Mouse (Mus musculus) mouse embryonic stem cell (cell line): Measurements from ENCODE around the gene Hist1h2bj.

Experiments used
- in situ Hi-C, 2 experiments: fragments of 300-500 bp; cut with MboI; formaldehyde crosslinking; loops; 1 replicate in 1 of 2; 3 replicates in 1 of 2; pipeline ENCODE4 v1.14.3; 2019 to 2020; ENCODE audit warnings: low sequenced_read_pairs in 2 of 2, low pct_unique_long_range_greater_than_20kb in 1 of 2, mixed read lengths in 1 of 2; ENCODE audit not compliant: unreplicated experiment in 1 of 2

Gene Hist1h2bj

GRCm38 (mm10) chr13:22034443-22035266, 8.4 kb upstream of the Hist1h2bj start:
- in situ Hi-C loops = loop anchor here (5.0 to 25.0 kb wide), 5 partner anchors 107 to 1703 kb away; partner anchors contain the start of genes Hist1h1c (in 1 of the 2), Hist1h2ai (in 1 of the 2), Hist1h2bb (in 1 of the 2) and Hist1h2bl (in 1 of the 2)

- in situ Hi-C loops = loop anchor here (10.0 to 25.0 kb wide), 4 partner anchors 173 to 1702 kb away; partner anchors contain the start of genes Hist1h1c (in 1 of the 2), Hist1h2ai (in 1 of the 2), Hist1h2bb (in 1 of the 2) and Hist1h2bl (in 1 of the 2)
Observed at GRCm38 (mm10) chr13:22035267-22036148, 7.5 kb upstream of the Hist1h2bj start, which contains the start of the genes Hist1h2ah and Hist1h2bk. Hist1h2ah (minus strand) TSS chr13:22035568. Hist1h2bk (plus strand) TSS chr13:22035870.

- in situ Hi-C loops = loop anchor here (10.0 to 25.0 kb wide), 4 partner anchors 174 to 1701 kb away; partner anchors contain the start of genes Hist1h1c (in 1 of the 2), Hist1h2ai (in 1 of the 2), Hist1h2bb (in 1 of the 2) and Hist1h2bl (in 1 of the 2)
Observed at GRCm38 (mm10) chr13:22036149-22036956, 6.7 kb upstream of the Hist1h2bj start.

GRCm38 (mm10) chr13:22036986-22037385, 6.0 kb upstream of the Hist1h2bj start:
- in situ Hi-C loops = loop anchor here (10.0 to 25.0 kb wide), 4 partner anchors 175 to 1700 kb away; partner anchors contain the start of genes Hist1h1c (in 1 of the 2), Hist1h2ai (in 1 of the 2), Hist1h2bb (in 1 of the 2) and Hist1h2bl (in 1 of the 2)

- in situ Hi-C loops = loop anchor here (10.0 to 25.0 kb wide), 4 partner anchors 175 to 1700 kb away; partner anchors contain the start of genes Hist1h1c (in 1 of the 2), Hist1h2ai (in 1 of the 2), Hist1h2bb (in 1 of the 2) and Hist1h2bl (in 1 of the 2)
Observed at GRCm38 (mm10) chr13:22037415-22037814, 5.6 kb upstream of the Hist1h2bj start.

GRCm38 (mm10) chr13:22039364-22039763, 3.6 kb upstream of the Hist1h2bj start:
- in situ Hi-C loops = loop anchor here (10.0 to 25.0 kb wide), 4 partner anchors 177 to 1698 kb away; partner anchors contain the start of genes Hist1h1c (in 1 of the 2), Hist1h2ai (in 1 of the 2), Hist1h2bb (in 1 of the 2) and Hist1h2bl (in 1 of the 2)

GRCm38 (mm10) chr13:22039951-22040463, 3.0 kb upstream of the Hist1h2bj start:
- in situ Hi-C loops = loop anchor here (10.0 to 25.0 kb wide), 5 partner anchors 178 to 1697 kb away; partner anchors contain the start of genes Hist1h1c (in 1 of the 2), Hist1h2ai (in 1 of the 2), Hist1h2bb (in 1 of the 2) and Hist1h2bl (in 1 of the 2)

- in situ Hi-C loops = loop anchor here (10.0 to 25.0 kb wide), 4 partner anchors 178 to 1697 kb away; partner anchors contain the start of genes Hist1h1c (in 1 of the 2), Hist1h2bb (in 1 of the 2) and Hist1h3c (in 1 of the 2)
Observed at GRCm38 (mm10) chr13:22040464-22041141, 2.4 kb upstream of the Hist1h2bj start.

- in situ Hi-C loops = loop anchor here (10.0 to 25.0 kb wide), 4 partner anchors 179 to 1696 kb away; partner anchors contain the start of genes Hist1h1c (in 1 of the 2), Hist1h2bb (in 1 of the 2) and Hist1h3c (in 1 of the 2)
Observed at GRCm38 (mm10) chr13:22041142-22041536, 1.9 kb upstream of the Hist1h2bj start, which contains the start of gene Hist1h4i. Hist1h4i (minus strand) TSS chr13:22041362.

GRCm38 (mm10) chr13:22041651-22042567, 1.1 kb upstream of the Hist1h2bj start:
- in situ Hi-C loops = loop anchor here (10.0 to 25.0 kb wide), 4 partner anchors 180 to 1695 kb away; partner anchors contain the start of genes Hist1h1c (in 1 of the 2), Hist1h2bb (in 1 of the 2) and Hist1h3c (in 1 of the 2)

- in situ Hi-C loops = loop anchor here (10.0 to 25.0 kb wide), 4 partner anchors 181 to 1694 kb away; partner anchors contain the start of genes Hist1h1c (in 1 of the 2), Hist1h2bb (in 1 of the 2) and Hist1h3c (in 1 of the 2)
Observed at GRCm38 (mm10) chr13:22043503-22044431, 753 bp downstream of the Hist1h2bj start.

- in situ Hi-C loops = loop anchor here (10.0 to 25.0 kb wide), 4 partner anchors 182 to 1693 kb away; partner anchors contain the start of genes Hist1h1c (in 1 of the 2), Hist1h2bb (in 1 of the 2) and Hist1h3c (in 1 of the 2)
Observed at GRCm38 (mm10) chr13:22044432-22045155, 1.6 kb downstream of the Hist1h2bj start.

GRCm38 (mm10) chr13:22045311-22045710, 2.3 kb downstream of the Hist1h2bj start:
- in situ Hi-C loops = loop anchor here (10.0 to 25.0 kb wide), 4 partner anchors 183 to 1692 kb away; partner anchors contain the start of genes Hist1h1c (in 1 of the 2), Hist1h2bb (in 1 of the 2) and Hist1h3c (in 1 of the 2)
